Mouse (Mus musculus) retina, adult 2 months (tissue): Measurements from ENCODE around the gene Atg101.

ENCODE experiments used
- DNase-seq: peaks from one replicate; pipeline ENCODE4 v3.0.0-alpha.2; 2012; ENCODE audit warnings: low read depth, low spot score

Atg101 gene

GRCm38 (mm10) chr15:101283183-101283910 lies 725 bp upstream of the Atg101 start:
- DNase-seq = peak; percentile 73

GRCm38 (mm10) chr15:101286129-101286770 lies 2.2 kb downstream of the Atg101 start:
- DNase-seq = no peak

- DNase-seq = no peak
Observed at GRCm38 (mm10) chr15:101287361-101287760, 3.3 kb downstream of the Atg101 start.

GRCm38 (mm10) chr15:101290354-101290753 lies 6.3 kb downstream of the Atg101 start:
- DNase-seq = no peak

- DNase-seq = no peak
Observed at GRCm38 (mm10) chr15:101292012-101292411, 7.9 kb downstream of the Atg101 start.

- no peak for DNase-seq
Observed at GRCm38 (mm10) chr15:101293025-101293621, 9.1 kb downstream of the Atg101 start, which contains the start of gene 6030408B16Rik. Gene 6030408B16Rik, plus strand, starts transcription at chr15:101293212.

- no peak for DNase-seq
Observed at GRCm38 (mm10) chr15:101294028-101294894, 10.2 kb downstream of the Atg101 start.

DNA sequence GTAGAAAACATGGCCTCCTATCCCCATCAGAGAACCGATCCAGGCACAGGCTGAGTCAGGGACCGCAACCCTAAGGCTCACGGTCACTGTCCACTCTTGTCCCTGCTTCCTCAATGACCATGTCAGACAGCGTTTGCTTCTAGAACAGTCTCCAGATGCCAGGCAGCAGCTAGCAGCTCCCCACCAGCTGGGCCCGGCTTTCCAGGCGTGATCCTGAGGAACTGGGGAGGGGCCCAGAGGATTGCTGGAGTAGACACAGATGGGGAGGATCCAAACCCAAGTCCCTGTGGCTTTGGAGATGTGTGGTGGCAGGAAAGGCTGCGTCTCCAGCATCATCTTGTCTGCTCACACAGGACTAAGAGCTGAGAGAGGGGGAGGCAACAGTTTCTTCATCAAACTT lies 11.0 kb downstream of the Atg101 start:
- DNase-seq = no peak

- no peak for DNase-seq
Observed at GRCm38 (mm10) chr15:101295616-101296015, 11.5 kb downstream of the Atg101 start.

- DNase-seq = no peak
Observed at GRCm38 (mm10) chr15:101296091-101296490, 12.0 kb downstream of the Atg101 start.

- DNase-seq = no peak
Observed at GRCm38 (mm10) chr15:101297988-101298387, 13.9 kb downstream of the Atg101 start.

- no peak for DNase-seq
Observed at GRCm38 (mm10) chr15:101298550-101298949, 14.5 kb downstream of the Atg101 start.

GRCm38 (mm10) chr15:101299480-101299960 lies 15.4 kb downstream of the Atg101 start:
- no peak for DNase-seq

DNA sequence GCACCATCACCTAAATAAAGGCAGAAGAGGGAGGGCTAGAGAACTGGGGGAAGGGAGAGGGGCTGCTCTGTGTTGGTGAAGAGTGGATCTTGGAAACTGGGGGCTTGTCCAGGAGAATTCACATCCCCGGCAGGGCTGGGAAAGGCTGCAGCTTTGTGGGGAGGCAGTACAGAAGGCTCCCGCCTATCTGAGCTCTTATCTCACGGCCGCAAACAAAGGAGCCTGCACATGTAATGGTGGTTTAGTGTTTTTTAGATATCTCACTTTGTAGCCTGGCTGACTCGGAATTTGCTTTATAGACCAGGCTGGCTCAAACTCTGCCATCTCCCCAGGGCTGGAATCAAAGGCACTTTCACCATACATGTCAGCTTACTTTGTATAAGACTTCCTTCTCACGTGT lies 16.1 kb downstream of the Atg101 start:
- DNase-seq = no peak

DNA sequence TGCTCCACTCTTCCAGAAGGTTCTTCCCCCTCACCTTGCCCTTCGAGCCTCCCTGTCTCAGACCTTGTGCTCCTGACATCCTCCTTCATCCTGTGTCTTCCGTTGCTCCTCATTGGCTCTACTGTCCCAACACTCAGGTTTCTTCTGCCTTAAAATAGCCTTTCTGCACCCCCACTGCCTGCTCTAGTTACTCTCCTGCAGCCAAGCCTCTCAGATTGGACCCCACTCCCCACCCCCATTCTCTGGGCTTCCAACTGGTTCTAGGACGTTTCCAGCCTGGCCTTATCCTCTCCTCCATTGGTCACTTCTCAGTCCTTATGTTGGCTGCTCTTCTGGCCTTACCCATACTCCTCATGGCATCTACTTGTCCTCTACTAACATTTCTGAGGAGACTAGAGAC lies 18.1 kb downstream of the Atg101 start:
- DNase-seq = no peak

- DNase-seq = no peak
Observed at GRCm38 (mm10) chr15:101303830-101304229, 19.8 kb downstream of the Atg101 start.

DNA sequence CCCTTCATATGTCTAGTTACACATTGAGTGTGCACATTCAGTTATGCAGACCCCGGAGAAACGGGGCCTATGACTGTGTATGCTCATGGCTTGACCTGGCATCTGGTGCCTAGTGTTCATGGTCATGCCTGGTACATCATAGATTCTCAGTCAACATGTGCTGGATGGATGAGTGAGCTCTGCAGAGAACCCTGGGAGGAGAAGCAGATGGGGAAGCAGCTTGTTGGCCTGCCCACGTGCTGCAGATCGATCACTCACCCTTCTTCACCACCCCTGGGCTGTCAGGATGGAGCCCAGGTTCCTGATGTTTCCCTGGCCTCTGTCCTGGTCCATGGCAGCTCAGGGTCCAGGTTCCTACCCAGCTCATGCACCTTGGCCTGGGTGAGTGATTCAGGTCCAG lies 22.4 kb downstream of the Atg101 start:
- DNase-seq = no peak

- no peak for DNase-seq
Observed at GRCm38 (mm10) chr15:101308440-101309348, 24.6 kb downstream of the Atg101 start.

DNA sequence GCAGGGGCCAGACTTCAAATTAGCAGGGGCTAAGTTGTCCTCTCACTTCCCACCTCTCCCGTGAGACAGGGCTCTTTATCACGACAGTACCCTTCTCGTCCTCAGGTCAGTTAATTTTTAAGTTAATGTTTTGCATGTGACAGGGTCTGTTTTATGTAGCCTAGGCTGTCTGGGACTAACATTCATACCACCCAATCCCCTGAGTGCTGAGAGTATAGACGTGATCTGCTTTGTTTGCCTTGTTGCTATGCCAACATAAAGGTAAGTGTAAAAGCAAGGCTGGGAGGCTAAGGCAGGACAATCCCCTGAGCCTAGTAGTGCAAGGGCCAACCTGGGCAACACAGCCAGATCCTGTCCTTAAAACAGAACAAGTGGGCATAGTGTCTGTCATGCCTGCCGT lies 25.4 kb downstream of the Atg101 start:
- no peak for DNase-seq

GRCm38 (mm10) chr15:101311087-101311770 lies 27.2 kb downstream of the Atg101 start:
- DNase-seq = no peak
